Mouse (Mus musculus) A20 (cell line): ENCODE results near the gene Actl6a.

Source experiments
- DNase-seq: peaks from one replicate; pipeline ENCODE4 v3.0.0-alpha.2; 2011; ENCODE audit warnings: low read depth, low spot score

Actl6a gene

DNA sequence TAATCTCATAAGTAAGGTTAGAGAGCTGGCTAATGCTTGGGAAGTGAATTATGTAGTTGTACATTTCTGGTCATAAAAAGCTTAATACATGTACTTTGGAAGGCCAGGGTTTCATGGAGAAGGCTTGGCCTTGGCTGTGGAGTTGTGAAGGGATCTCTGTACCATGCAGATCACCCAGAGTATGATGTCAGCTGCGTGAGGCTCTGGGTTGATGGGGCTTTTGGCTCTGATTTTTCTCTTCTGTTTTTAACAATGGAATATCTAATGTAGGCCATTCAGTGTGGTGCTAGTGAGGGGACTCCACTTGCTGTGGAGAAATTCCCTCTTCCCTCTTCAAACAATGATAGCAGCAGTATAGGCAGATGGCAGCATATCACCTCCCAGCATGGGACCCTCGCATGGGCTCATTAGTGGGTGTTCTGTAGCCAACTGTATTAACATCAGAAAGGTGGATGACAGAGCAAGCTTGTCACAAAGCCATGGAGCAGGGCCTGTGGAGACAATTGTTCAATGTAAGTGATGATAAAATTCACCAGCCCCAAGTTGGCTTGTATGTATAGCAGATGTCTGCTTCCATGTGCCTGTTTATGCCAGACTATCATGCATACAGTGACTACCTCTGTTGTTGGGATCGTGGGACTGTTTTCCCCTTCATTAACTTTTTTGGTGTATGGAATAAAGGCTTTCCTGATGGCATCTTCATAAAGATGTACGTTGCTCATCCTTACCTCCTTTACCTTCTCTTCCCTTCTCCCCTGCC is 43.9 kb downstream of the Actl6a start:
- DNase-seq, result no peak

DNA sequence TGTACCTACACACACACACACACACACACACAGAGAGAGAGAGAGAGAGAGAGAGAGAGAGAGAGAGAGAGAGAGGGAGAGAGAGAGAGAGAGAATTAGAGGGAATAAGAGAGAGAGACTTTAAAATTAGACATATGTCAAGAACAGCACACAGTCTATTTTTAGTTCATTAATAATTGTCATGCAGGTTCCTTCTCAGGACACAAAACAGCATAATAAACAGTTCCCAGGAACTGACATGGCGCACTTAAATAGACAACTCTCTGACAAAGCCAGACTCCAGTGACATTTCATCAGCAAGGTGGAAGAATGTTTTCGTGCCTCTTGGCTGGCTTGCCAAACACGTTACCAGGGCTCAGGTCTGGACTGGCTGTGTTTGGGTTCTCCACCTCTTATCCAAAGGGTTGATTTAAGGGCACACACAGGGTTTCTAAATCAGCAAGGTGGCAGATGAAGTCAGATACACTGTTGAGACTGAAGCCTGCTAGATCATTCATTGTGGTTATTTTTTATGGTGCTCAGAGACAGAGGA is 48.4 kb downstream of the Actl6a start:
- no peak for DNase-seq

DNA sequence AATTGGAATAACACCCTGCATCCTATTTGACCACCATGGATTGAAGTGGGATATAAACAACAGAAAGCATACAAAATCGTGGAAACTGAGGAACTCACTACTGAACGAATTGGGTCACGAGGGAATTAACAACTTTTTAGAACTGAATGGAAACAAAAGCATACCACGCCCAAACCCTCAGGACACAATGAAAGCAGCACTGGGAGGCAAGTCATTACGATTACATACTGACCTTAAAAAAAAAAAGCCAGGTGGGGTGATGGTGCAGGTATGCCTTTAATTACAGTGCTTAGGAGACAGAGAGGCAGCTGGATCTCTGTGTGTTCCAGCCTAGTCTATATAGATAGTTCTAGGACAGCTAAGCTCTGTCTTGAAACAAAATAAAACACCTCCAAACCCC is 53.1 kb downstream of the Actl6a start:
- DNase-seq, result no peak

DNA sequence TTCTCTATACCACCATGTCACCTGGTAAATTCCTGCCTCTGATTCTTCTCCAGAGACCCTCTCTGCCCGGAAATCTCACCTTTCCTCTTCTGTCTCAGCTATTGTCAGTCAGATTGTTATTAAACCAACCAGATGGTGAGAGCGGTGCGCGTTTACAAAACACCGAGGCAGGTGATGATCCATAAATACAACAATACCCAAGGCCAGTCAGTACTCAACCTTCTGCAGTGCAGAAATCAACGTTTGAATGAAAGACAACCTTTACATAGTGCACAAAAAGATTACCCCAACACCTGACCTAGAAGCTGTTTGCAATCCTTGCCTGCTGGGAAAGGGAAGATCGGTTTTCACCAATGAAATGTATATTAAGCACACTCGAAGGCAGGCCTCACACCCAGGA is 56.9 kb downstream of the Actl6a start:
- DNase-seq, result no peak

DNA sequence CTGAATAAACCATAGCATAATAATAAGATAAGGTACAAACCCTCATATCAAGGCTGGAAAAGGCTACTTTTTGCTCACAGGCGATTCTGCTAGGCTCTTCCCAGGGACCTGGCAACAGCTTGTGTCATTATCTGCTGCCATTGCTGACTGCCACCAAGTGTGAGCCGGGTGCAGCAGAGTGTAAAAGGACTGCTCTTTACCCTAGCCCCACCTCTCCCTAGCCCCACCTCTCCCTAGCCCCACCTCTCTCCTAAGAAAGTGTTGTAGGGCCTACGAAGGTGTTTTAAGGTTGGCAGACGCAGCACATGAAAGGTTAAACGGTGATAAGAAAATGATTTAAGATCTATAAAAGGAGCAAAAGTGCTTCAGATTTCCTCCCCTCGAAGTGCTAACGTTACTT is 57.8 kb downstream of the Actl6a start:
- no peak for DNase-seq

DNA sequence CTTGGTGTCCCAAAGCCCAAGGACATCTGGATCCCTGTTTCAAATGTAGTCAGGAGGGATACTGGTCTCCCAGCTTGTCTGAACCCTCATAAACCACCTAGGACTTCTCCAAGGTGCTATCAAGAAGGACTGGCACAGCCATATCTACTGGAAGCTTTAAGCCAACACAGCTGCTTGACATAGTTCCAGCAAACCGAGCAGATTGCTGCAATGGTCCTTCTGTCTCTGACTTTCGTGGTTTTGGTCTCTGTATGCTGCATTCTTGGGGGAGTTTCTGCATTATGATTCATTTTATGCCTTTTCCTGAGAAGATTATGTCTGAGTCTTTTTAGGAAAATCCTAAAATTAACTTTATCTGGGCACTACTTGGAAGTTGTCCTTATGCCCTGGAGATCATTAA is 64.7 kb downstream of the Actl6a start:
- no peak for DNase-seq
